Mouse (Mus musculus) heart, embryonic 16.5 days (tissue): ENCODE data around the gene Ttc7b. TPM values are rescaled to one million over a fixed set of nuclear protein-coding genes. Genes with fewer than 3 reads are reported as not detected.
A peak's percentile ranks its signal among the peaks of the same experiment; 100 is the strongest.

Experiments used
- ATAC-seq: fragments of 200-750 bp; cut with Nextera tagmentation; replicated peaks from 2 replicates; pipeline ENCODE4 v1.8.0; 2017; ENCODE audit warnings: moderate number of reproducible peaks; ENCODE audit not compliant: insufficient read depth, low FRiP score; ENCODE audit errors: extremely low read depth
- H3K27ac ChIP-seq: fragments of 300-500 bp; sonication (generic); 2 replicates; pipeline ENCODE4 v1.5.1; 2014; ENCODE audit warnings: mild to moderate bottlenecking, low read length, control low read depth, moderate library complexity
- H3K27me3 ChIP-seq: fragments of 300-500 bp; sonication (generic); 2 replicates; pipeline ENCODE4 v1.6.1; 2014; ENCODE audit warnings: low read length, mixed read lengths; ENCODE audit not compliant: control insufficient read depth, insufficient read depth
- H3K36me3 ChIP-seq: fragments of 300-500 bp; sonication (generic); 2 replicates; pipeline ENCODE4 v1.6.1; 2014; ENCODE audit not compliant: control insufficient read depth, insufficient read depth
- H3K4me1 ChIP-seq: fragments of 300-500 bp; sonication (generic); 2 replicates; pipeline ENCODE4 v1.6.1; 2014; ENCODE audit warnings: low read length, mixed read lengths; ENCODE audit not compliant: control insufficient read depth, insufficient read depth
- H3K4me2 ChIP-seq: fragments of 300-500 bp; sonication (generic); 2 replicates; pipeline ENCODE4 v1.6.1; 2014; ENCODE audit warnings: low read depth, mild to moderate bottlenecking, control low read depth, low read length
- H3K4me3 ChIP-seq: fragments of 300-500 bp; sonication (generic); 2 replicates; pipeline ENCODE4 v1.5.1; 2014; ENCODE audit warnings: mild to moderate bottlenecking, control low read depth, low read length
- H3K9ac ChIP-seq: fragments of 300-500 bp; sonication (generic); 2 replicates; pipeline ENCODE4 v1.6.1; 2014; ENCODE audit warnings: low read length, control low read depth
- H3K9me3 ChIP-seq: fragments of 300-500 bp; sonication (generic); replicated peaks from 2 replicates; pipeline ENCODE4 v1.6.1; 2016; ENCODE audit warnings: low read length; ENCODE audit not compliant: control insufficient read depth
- WGBS: fragments of 180-500 bp; shearing (Covaris S2); extraction: QIAGEN DNeasy Blood & Tissue Kit; methylation state at CpG from one replicate; pipeline ENCODE4 v1.1.7; 2014; 5-methylcytosine and 5-hydroxymethylcytosine counted together
- polyA plus RNA-seq: library from polyadenylated mRNA; unstranded; fragments of >200 nt; fragmentation: Nextera tagmentation; extraction: Ambion mirVana; gene quantifications from 2 replicates; pipeline ENCODE4 v1.2.1, GENCODE M21; 2015

Gene Ttc7b
- polyA plus RNA-seq: 6.7 and 7.3 TPM in 2 replicates

DNA sequence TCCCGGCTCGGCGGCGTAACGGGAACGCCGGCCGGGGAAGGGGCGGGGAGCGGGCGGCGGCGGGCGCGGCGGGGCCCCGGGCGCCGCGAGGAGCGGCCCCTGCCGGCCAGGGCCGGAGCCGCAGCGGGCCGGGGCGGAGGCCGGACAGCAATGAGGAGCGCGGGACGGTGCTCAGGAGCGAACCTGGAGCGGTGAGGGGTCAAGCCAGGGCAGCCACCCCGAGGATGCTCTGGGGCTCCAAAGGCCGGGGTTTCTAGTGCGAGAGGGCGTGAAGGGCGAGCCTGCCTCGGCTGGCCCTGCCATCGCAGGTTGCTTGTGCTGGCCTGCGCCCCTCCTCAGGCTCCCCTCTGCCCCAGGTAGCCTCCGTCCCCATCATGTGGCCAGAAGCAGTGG lies at the start of gene Ttc7b:
Ttc7b (minus strand) TSS at position 33 of the 393 bp plus-strand sequence.
- Histone ChIP-seq H3K36me3 (no peaks in the 10 kb centered on the region), H3K4me3 (peak within 1 kb of the TSS; percentile 80), H3K9ac (peak within 1 kb of the TSS; percentile 99), H3K4me2 (peak within 1 kb of the TSS; percentile 80), H3K9me3 (no peaks in the 10 kb centered on the region), H3K4me1 (peaks cover 19% of the 10 kb centered on the region), H3K27ac (peak within 1 kb of the TSS; percentile 68), H3K27me3 (no peaks in the 10 kb centered on the region)
- ATAC-seq: peak; percentile 86
- 2% methylated on average over 32 of the region's 42 CpGs for whole genome bisulfite sequencing

DNA sequence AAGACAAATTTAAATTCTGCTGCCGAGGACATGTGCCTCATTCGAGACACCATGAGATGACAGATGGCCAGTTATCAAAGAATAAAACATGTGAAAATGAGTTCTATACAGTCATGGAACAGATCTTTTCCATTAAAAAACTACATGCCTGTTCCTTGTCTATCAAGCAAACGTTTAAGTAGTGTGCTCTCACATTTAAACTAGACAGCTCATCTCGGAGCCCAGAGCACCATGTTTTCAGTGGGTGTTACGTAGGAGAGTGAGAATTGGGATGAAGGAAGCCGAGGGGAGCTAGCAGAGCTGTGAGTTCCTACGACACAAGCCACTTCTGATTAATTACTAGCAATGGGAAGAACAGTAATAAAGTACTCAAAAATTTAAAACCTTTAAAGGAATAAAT lies 48.2 kb upstream of the Ttc7b start:
- peaks cover 2% of the 10 kb centered on the region; the same call in 1 of the 2 replicates for H3K4me1 ChIP-seq
- H3K27me3 ChIP-seq: no peaks in the 10 kb centered on the region
- H3K9me3 ChIP-seq: no peaks in the 10 kb centered on the region
- H3K4me3 ChIP-seq: no peak overlapping the region
- WGBS: 84% methylated on average over 7 of the region's 7 CpGs
- H3K9ac ChIP-seq: no peak overlapping the region
- ATAC-seq: no peak
- H3K27ac ChIP-seq: no peak overlapping the region
- H3K36me3 ChIP-seq: peaks cover 2% of the 10 kb centered on the region; the same call in 1 of the 2 replicates
- no peak overlapping the region for H3K4me2 ChIP-seq

DNA sequence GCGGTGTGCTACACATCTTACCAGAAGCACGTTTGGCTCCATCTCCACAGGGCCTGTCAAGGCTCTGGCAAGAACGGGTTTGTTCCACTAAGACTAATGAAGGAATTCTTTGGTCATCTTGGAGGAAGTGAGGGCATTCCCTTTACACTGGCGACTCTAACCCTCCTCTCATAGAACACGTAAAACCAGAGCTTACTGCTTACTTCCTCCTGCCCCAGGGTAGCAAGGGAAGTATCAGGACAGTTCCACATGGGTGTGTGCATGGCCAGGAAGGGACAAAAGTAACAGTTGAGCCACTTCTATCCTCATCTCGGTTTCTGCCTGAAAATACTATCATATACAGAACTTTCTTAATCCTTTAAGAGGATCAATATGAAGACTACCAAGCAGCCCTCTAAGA lies 47.5 kb upstream of the Ttc7b start:
- no peak overlapping the region for H3K4me3 ChIP-seq
- no peak for ATAC-seq
- WGBS: 74% methylated on average over 6 of the region's 6 CpGs
- no peaks in the 10 kb centered on the region for H3K27me3 ChIP-seq
- no peak overlapping the region for H3K4me2 ChIP-seq
- no peak overlapping the region for H3K27ac ChIP-seq
- H3K36me3 ChIP-seq: peaks cover 10% of the 10 kb centered on the region
- H3K9ac ChIP-seq: no peak overlapping the region
- H3K4me1 ChIP-seq: peaks cover 2% of the 10 kb centered on the region; the same call in 1 of the 2 replicates
- no peaks in the 10 kb centered on the region for H3K9me3 ChIP-seq

DNA sequence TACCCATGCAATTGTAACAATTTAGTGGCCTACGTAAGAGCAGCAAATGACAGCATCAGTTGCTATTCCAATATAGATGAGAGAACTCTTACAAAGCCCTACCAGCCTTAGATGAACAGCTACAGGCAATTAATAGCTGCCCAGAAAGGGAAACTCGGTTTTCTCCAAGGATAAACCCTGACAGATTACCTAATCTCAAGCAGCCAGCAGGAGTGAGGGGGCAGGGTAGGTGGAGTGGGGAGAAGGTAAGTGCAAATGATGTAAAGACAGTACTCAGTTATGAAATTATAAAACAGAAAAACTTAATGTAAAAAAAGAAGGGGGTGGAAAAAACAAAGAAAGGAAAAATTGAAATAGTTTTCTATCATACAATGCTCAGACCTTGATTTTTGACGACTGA lies 47.0 kb upstream of the Ttc7b start:
- Histone ChIP-seq H3K4me2 (no peak overlapping the region), H3K4me3 (no peak overlapping the region), H3K9ac (no peak overlapping the region), H3K4me1 (peaks cover 2% of the 10 kb centered on the region; the same call in 1 of the 2 replicates), H3K27me3 (no peaks in the 10 kb centered on the region), H3K9me3 (no peaks in the 10 kb centered on the region), H3K36me3 (peaks cover 11% of the 10 kb centered on the region), H3K27ac (no peak overlapping the region)
- 67% methylated on average over 3 of the region's 3 CpGs for WGBS
- ATAC-seq: no peak

DNA sequence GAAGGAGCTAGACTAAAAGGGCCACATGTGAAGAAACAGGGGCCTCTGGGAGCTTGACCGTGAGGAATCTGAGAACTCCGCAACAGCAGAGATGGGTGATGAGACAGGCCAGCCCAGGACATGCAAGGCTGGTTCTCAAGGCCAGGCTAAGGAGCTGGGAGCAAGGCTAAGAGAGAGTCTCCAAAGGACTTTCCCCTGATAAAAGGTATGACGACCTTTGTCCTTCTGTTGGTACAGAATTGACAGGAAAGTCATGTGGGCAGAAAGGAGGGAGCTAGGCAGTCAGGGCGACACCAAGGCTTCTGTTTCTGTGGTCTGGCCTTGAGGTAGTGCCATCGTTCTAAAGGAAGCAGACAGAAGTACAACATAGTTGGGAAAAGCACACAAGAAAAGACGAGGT lies 33.0 kb upstream of the Ttc7b start:
- 81% methylated on average over 6 of the region's 6 CpGs for WGBS
- ATAC-seq: no peak

DNA sequence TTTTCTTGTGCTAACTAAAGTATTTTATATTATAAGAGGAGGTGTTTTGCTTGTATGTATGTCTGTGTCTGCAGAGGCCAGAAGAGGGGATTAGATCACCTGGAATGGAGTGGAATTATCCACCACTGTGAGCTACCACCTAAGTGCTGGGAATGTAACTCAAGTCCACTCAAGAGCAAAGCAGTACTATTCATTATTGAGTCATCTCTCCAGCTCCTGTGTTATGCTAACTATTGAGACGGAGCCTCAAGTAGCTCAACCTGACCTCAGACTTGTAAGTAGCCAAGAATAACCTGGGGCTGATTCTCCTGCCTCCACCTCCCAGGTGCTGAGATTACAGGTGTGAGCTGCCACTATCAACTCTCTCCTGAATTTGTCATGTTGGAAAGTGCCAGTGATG lies 31.3 kb upstream of the Ttc7b start:
- Histone ChIP-seq H3K4me3 (no peak overlapping the region), H3K27me3 (no peaks in the 10 kb centered on the region), H3K9me3 (no peaks in the 10 kb centered on the region), H3K4me1 (no peaks in the 10 kb centered on the region), H3K9ac (no peak overlapping the region), H3K27ac (no peak overlapping the region), H3K36me3 (0 out of 2 replicates have a peak, but pooled peaks cover 2% of the 10 kb centered on the region), H3K4me2 (no peak overlapping the region)
- 76% methylated on average over 1 of the region's 1 CpGs for WGBS
- no peak for ATAC-seq

More for the DNA sequence above, 33.0 kb upstream of the Ttc7b start:
- Histone ChIP-seq H3K4me3 (no peak overlapping the region), H3K9me3 (no peaks in the 10 kb centered on the region), H3K27ac (no peak overlapping the region), H3K36me3 (0 out of 2 replicates have a peak, but pooled peaks cover 2% of the 10 kb centered on the region), H3K4me1 (peaks cover 1% of the 10 kb centered on the region; the same call in 1 of the 2 replicates), H3K9ac (no peak overlapping the region), H3K27me3 (no peaks in the 10 kb centered on the region), H3K4me2 (no peak overlapping the region)

DNA sequence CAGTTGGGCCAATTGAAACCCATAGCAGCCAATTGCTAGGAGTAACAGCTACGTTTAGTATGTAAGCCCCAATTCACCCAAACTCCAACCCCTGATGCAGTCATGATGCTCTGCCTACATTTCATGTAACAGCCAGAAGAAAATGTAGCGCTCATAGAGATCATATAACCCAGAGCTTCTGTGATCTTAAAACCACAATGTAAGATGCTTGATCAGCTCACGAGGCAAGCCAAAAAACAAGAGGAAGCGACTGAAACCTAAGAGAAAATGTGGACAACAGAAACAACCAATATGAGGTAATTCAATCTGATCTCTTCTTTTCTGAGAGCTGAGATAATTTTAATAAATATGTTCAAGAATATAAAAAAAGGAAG lies 23.6 kb upstream of the Ttc7b start:
- H3K4me2 ChIP-seq: no peak overlapping the region
- 87% methylated on average over 4 of the region's 4 CpGs for WGBS
- H3K4me1 ChIP-seq: peaks cover 2% of the 10 kb centered on the region; the same call in 1 of the 2 replicates
- 0 out of 2 replicates have a peak, but pooled peaks cover 2% of the 10 kb centered on the region for H3K36me3 ChIP-seq
- no peaks in the 10 kb centered on the region for H3K27me3 ChIP-seq
- ATAC-seq: no peak
- H3K9me3 ChIP-seq: no peaks in the 10 kb centered on the region
- no peak overlapping the region for H3K27ac ChIP-seq
- H3K4me3 ChIP-seq: no peak overlapping the region
- no peak overlapping the region for H3K9ac ChIP-seq

DNA sequence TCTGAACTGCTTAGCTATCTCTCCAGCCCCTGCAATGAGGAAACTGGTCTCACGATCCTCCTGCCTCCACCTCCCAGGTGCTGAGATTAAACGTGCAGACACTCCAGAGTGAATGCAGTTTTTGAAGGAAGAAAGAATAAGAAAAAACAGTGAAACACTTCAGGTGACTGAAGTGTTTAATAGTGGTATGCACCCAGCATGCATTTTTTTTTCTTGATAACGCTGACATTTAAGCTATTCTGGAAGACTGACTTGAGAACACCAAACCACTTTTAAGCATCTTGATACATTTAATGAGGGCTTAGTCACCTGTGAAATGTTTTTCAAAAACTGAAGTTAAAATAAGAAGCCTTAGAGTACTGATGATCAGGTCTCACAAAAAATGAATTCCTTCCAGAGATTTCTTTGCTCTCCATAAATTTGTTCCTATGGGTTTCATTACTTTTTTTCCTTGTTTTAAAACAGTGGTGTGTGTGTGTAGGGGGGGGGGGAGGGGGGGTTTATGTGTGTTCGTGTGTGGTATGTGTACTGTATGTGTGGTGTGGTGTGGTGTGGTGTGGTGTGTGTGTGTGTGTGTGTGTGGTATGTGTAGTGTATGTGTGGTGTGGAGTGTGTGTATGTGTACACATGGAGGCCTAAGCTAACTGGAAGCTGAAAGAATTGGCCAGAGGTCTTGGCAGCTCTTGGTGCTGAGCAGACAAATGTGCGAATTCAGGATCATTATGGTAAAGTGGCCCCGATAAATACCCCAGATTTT lies 23.0 kb upstream of the Ttc7b start:
- H3K4me2 ChIP-seq: no peak overlapping the region
- no peaks in the 10 kb centered on the region for H3K36me3 ChIP-seq
- ATAC-seq: no peak
- H3K4me3 ChIP-seq: no peak overlapping the region
- no peak overlapping the region for H3K27ac ChIP-seq
- H3K9ac ChIP-seq: no peak overlapping the region
- peaks cover 5% of the 10 kb centered on the region for H3K4me1 ChIP-seq
- H3K9me3 ChIP-seq: no peaks in the 10 kb centered on the region
- 73% methylated on average over 6 of the region's 6 CpGs for WGBS
- H3K27me3 ChIP-seq: no peaks in the 10 kb centered on the region

DNA sequence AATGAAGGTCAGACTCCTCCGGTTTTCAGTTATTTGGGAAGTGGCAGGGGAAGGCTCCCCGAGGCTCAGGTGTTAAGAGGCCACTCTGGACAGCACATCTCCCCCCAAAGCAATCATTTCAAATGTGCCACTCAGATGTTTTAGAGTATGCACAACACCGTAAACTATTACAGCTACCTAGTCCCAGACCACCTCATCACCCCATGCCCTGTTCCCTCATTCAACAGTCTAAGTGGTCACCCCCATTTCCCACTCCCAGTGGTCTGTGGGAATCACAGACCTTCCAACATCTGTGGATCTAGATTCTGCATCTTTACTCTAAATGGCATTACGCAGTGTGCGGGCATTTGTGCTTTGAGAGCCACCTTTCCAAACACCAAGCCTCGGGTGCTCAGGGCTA lies 21.9 kb upstream of the Ttc7b start:
- Histone ChIP-seq H3K9ac (no peak overlapping the region), H3K4me2 (no peak overlapping the region), H3K4me3 (no peak overlapping the region), H3K27ac (no peak overlapping the region), H3K27me3 (no peaks in the 10 kb centered on the region), H3K4me1 (peaks cover 5% of the 10 kb centered on the region), H3K36me3 (no peaks in the 10 kb centered on the region), H3K9me3 (no peaks in the 10 kb centered on the region)
- no peak for ATAC-seq
- 86% methylated on average over 6 of the region's 6 CpGs for WGBS
